Mouse (Mus musculus): ENCODE data around the gene Cybrd1. TPM values are rescaled to one million over a fixed set of nuclear protein-coding genes. Genes with fewer than 3 reads are reported as not detected.
A peak's percentile ranks its signal among the peaks of the same experiment; 100 is the strongest.

Gene Cybrd1
- polyA plus RNA-seq, 1 experiment, result 1.1 TPM

- no peak for DNase-seq (ENCODE audit: low read depth)
Observed at GRCm38 (mm10) chr2:71122268-71123029, 4.7 kb downstream of the Cybrd1 start.

- DNase-seq (ENCODE audit: low read depth), result no peak
Observed at GRCm38 (mm10) chr2:71123591-71123990, 5.9 kb downstream of the Cybrd1 start.

GRCm38 (mm10) chr2:71127779-71128534 is 10.2 kb downstream of the Cybrd1 start:
- DNase-seq (ENCODE audit: low read depth), result no peak

GRCm38 (mm10) chr2:71130366-71130765 is 12.6 kb downstream of the Cybrd1 start:
- no peak for DNase-seq (ENCODE audit: low read depth)

- DNase-seq (ENCODE audit: low read depth), result no peak
Observed at GRCm38 (mm10) chr2:71131866-71132496, 14.3 kb downstream of the Cybrd1 start.

GRCm38 (mm10) chr2:71134041-71134505 is 16.4 kb downstream of the Cybrd1 start:
- DNase-seq (ENCODE audit: low read depth), result no peak

GRCm38 (mm10) chr2:71134836-71135235 is 17.1 kb downstream of the Cybrd1 start:
- no peak for DNase-seq (ENCODE audit: low read depth)

- DNase-seq (ENCODE audit: low read depth), result no peak
Observed at GRCm38 (mm10) chr2:71140622-71141021, 22.9 kb downstream of the Cybrd1 start.

GRCm38 (mm10) chr2:71142410-71142809 is 24.7 kb downstream of the Cybrd1 start:
- DNase-seq (ENCODE audit: low read depth), result no peak

- no peak for DNase-seq (ENCODE audit: low read depth)
Observed at GRCm38 (mm10) chr2:71145853-71146252, 28.1 kb downstream of the Cybrd1 start.

GRCm38 (mm10) chr2:71146266-71146665 is 28.5 kb downstream of the Cybrd1 start:
- DNase-seq (ENCODE audit: low read depth), result no peak

GRCm38 (mm10) chr2:71147816-71148215 is 30.1 kb downstream of the Cybrd1 start:
- no peak for DNase-seq (ENCODE audit: low read depth)

- no peak for DNase-seq (ENCODE audit: low read depth)
Observed at GRCm38 (mm10) chr2:71152170-71152569, 34.4 kb downstream of the Cybrd1 start.

GRCm38 (mm10) chr2:71155486-71155885 is 37.8 kb downstream of the Cybrd1 start:
- DNase-seq (ENCODE audit: low read depth), result peak; percentile 1

GRCm38 (mm10) chr2:71156446-71156845 is 38.7 kb downstream of the Cybrd1 start:
- DNase-seq (ENCODE audit: low read depth), result no peak

GRCm38 (mm10) chr2:71157881-71158280 is 40.2 kb downstream of the Cybrd1 start:
- no peak for DNase-seq (ENCODE audit: low read depth)

GRCm38 (mm10) chr2:71159576-71160306 is 42.0 kb downstream of the Cybrd1 start:
- no peak for DNase-seq (ENCODE audit: low read depth)

- DNase-seq (ENCODE audit: low read depth), result no peak
Observed at GRCm38 (mm10) chr2:71160307-71160861, 42.7 kb downstream of the Cybrd1 start.

GRCm38 (mm10) chr2:71161558-71161957 is 43.8 kb downstream of the Cybrd1 start:
- no peak for DNase-seq (ENCODE audit: low read depth)

GRCm38 (mm10) chr2:71162831-71163621 is 45.3 kb downstream of the Cybrd1 start:
- no peak for DNase-seq (ENCODE audit: low read depth)

GRCm38 (mm10) chr2:71167211-71167610 is 49.5 kb downstream of the Cybrd1 start:
- no peak for DNase-seq (ENCODE audit: low read depth)
